Mouse (Mus musculus) lung, postnatal 25 days (tissue): ENCODE results near the gene Ube2q2.
"Not testable (repeated sequence)": the region's sequence is repeated elsewhere in the genome, so short reads cannot be mapped to it uniquely, and the experiment has no call there.

Source experiments
- DNase-seq: peaks from one replicate; pipeline ENCODE4 v3.0.0; 2022; ENCODE audit warnings: low spot score

Gene Ube2q2

DNA sequence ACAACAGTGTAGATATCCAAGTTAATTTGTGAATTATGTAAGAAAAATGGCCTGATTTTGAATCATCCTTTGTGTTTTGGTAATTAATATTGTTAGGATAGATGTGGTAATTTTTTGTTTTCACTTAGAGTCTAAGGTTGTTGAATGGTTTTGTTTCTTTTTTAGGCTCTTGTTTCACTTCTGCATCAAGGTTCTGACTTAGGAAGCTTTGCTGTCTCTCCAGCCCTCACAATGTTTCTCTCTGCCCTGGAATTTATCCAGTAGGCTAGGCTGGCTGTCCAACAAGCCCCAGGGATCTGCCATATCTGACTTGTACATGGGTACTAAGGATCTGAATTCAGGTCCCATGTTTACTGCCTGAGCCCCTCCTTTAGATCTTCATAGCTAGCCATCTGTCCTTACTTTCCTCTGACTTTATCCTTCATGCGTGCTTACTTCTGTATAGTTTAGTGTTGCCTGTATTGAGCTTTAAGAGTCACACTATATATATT is 23.6 kb downstream of the Ube2q2 start:
- no peak for DNase-seq

DNA sequence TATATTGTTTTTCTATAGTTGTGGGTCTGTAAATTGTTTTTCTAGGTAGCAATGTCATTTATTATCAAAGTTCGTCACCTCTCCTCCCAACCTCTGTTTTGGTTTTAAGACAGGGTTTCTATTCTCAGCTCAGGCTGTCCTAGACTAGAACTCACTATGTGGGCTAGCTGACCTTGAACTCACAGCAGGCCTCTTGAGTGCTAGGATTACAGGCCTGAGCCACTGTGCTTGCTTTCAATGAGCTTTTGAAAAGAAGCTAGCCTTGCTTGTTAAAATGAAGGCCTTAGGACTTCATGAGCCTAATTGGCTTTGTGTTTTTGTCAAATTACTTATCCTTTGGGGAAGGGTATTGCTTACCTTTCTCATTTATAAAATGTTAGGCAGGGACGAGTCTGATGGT is 25.6 kb downstream of the Ube2q2 start:
- DNase-seq = no peak

DNA sequence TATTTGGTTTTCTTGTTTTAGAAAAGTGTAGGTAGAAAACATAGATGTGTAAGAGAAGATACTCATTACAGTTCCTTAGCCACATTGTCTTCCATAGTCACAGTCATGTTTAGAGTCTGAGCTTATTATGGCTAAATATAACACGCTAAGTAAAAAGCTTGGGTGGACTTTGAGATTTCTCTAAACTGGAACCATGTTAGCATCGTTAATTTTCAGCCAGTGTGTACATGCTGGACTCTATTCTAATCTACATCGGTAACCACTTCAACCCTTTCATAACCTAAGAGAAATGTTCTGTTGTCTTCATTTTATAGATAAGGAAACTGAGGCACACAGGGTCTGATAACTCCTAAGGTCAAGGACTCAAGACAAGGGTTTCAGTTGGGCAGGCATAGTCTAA is 47.2 kb downstream of the Ube2q2 start:
- no peak for DNase-seq

DNA sequence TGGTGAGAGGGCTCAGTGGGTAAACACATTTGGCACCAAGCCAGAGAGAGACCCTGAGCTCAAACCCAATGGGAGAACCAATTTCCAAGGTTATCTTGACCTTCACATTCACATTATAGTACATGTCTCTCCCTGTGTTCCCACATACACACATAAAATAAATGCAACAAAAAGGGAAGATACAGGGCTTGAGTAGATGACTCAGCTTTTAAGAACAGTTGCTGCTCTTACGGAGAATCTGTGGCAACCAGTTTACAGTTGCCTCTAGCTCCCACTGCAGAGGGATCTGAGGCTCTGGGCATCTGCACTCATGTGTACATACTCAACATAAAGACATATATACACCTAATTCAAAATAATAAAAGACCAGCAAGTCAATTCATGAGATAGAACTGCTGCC is 49.6 kb downstream of the Ube2q2 start:
- no peak for DNase-seq

DNA sequence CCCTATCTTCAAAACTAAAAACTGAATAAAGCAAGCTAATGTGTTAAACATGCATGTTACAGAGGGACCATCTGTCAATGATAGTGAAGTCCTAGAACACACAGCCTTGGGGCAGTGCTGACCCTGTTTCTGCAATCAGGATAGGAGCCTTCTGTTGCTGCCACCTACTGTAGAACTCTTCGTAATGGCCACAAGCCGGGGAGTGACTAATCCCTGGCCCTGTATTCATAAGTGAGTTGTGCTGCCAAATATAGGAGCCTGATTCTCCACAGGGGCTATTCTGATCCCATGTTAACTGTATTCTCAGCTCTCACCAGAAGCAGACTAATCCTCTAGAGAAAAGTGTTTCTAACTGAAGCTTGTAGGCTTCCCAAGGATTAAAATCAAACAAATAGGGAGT is 50.7 kb downstream of the Ube2q2 start:
- DNase-seq = no peak

DNA sequence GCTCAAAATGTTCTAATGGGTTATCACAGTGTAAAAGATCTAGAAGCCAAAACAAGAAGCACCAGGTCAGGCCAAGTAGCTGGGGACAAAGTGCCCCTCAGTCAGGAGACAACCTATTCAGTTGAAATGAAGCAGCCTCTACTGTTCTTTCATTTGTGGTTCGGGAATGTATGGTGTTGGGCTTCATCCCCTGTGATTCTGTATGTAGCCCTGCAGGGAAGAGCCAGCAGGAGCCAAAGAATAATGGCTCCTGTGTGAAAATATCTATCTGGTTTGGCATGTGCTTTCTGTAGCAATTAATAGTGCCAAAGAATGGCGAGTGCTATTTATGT is 59.8 kb downstream of the Ube2q2 start:
- no peak for DNase-seq

DNA sequence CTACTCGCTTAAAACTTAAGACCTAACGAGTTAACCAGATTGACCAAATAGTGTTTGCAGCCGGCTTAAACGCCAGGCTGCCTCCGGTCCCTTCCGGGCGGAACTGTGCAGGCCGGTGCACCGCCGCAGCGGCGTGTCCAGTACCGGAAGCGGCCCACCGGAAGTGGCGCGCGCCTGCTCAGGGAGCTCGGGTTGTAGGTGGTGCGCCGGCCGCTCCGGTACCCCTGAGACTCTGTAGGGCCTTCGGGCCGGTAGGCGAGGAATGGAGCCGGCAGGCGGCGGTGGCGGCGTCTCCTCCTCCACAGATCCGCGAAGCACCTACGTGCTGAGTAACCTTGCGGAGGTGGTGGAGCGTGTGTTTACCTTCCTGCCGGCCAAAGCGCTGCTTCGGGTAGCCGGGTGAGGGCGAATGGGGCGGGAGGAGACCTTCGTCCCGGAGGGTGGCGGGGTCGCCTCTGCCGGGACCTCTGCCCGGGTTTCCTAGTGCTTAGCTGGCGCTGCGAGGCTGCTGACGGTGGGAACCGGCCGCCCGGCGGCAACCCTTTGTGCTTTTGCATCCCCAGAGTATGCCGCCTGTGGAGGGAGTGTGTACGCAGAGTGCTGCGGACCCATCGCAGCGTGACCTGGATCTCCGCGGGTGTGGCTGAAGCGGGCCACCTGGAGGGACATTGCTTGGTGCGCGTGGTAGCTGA is 60.3 kb downstream of the Ube2q2 start, which contains the start of gene Fbxo22:
Gene Fbxo22 (plus strand): TSS at position 136 of the 692 bp plus-strand sequence.
- DNase-seq = peak; percentile 79

DNA sequence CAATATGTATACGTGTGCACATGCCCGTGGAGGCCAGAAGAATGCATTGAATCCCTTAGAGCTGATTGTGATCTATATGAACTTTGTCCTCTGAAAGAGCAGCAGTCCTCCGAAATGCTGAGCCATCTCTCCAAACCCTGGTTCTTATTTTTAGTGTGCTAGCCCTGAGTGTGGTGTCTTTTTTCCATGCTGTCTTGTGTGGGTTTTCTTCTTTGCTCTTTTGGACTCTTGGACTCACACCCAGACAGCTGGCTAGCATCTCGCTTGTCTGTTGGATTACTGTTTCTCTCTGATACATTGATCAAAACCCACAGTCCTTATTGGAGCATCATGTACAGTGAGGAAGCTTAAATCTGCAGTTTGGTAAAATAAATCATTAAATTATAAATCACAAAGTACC is 63.0 kb downstream of the Ube2q2 start:
- DNase-seq = no peak

DNA sequence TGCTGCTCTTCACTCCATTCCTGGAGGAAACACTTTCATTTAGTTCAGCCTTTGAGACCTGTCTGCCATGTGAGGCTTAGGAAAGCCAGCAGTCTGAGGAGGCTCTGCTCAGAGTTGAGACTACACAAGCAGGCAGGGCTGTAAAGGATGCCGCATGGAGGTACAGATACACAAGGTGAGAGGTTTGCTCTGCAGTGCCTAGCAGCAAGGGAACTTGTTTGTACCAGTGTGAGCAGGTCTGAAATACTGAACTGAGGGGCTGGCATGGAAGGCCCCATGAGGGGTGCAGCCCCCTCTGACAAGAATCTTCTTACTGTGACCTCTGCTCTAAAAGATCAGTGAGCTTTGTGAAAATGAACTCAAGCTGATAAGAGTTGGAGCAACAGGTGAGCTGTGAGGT is 64.7 kb downstream of the Ube2q2 start:
- DNase-seq = no peak

DNA sequence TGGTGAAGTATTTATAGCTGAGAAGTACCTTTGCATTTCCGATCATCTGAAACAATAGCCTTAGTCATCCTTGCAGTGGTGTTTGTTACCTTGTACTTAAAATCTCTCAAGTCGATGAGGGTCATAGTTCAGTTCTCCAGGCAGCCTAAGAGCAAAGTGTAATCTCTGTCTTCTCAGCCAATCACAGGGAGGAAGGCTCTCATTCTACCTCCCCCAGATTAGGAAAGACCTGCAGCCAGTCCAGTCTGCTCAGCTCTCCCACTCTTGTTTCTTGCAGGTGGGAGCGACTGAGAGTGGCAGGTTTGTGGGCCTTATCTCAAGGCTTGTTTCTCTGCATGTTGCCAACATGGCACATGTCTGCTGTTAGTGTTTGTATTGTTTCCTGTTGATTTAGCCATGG is 66.4 kb downstream of the Ube2q2 start:
- DNase-seq = no peak

DNA sequence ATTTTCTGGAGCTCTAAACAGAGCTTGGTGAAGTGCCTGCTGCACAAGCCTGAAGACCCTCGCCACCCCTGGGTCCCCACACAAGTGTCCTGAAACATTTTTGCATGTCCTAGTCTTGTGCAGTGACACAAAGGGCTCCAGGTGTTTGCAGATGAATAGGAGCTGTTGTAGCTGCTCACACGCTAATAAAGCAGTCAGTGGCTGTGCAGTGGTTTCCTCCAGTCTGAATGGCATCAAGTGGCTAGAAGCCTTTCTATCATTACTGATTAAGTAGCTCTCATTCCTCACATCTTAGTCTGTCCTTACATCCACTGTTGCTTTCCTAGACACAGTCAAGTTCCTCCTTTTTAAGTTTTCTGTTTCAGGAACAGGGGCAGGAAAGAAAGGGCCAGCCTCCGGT is 67.0 kb downstream of the Ube2q2 start:
- DNase-seq = no peak

DNA sequence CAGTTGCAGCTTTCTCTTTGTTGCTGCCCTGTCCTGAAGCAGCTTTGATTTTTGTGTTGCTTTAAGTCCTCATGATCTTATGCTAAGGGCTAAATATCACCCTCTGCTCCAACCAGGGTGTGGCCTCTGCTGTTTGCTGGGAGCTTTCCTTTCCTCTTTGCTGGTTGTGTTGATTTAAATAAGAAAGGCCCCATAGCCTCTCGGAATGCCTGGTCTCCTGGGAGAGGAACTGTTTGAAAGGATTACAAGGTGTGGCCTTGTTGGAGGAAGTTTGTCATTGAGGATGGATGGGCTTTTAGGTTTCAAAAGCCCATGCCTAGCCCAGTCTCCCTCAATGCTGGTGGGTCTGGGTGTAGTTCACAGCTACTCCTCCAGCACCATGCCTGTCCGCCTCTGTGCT is 67.4 kb downstream of the Ube2q2 start:
- no peak for DNase-seq

DNA sequence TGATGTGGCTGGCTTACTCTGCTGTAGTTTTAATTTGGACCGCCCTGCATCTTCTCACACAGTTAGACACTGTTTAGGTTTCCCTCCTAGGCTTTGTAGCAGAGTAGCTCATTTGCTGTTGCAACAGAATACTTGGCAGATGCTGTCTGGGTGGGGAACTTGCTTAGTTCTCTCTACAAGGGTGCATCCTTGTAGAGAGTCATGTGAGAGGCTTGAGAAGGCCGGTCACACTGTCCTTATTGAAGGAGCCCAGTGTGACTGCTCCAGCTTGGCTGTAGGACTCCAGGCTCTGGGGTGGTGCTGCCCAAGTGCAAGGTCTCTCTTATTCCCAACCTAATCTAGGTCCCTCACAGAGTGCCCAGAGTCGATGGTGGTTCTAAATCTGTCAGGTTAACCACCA is 68.7 kb downstream of the Ube2q2 start:
- peak; percentile 7 for DNase-seq

DNA sequence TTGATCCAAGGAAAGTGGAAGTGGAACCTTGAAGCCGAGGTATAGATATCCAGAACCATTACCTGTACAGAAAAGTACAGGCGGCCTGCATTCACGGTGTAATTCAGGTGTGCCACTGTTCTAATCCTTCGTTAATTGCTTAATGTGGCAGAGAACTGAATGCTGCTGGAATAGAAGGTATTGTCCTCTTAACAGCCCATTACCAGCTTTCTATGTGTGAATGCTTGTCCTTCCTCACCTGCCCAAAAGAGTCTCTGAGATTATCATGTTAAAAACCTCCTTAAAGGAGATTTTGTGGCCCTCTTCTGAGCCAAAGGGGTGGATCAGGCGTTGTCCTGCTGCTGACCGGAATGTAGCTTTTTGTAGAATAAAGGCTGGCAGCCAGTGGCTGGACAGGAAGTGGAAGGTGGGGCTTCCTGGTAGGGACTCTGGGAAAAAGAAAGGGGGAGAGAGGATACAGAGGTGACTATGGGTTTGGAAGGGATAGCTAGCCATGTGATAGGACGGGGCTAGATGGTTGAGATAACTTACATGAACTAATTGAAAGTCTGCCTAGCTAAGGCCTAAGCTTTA is 76.6 kb downstream of the Ube2q2 start:
- no peak for DNase-seq

DNA sequence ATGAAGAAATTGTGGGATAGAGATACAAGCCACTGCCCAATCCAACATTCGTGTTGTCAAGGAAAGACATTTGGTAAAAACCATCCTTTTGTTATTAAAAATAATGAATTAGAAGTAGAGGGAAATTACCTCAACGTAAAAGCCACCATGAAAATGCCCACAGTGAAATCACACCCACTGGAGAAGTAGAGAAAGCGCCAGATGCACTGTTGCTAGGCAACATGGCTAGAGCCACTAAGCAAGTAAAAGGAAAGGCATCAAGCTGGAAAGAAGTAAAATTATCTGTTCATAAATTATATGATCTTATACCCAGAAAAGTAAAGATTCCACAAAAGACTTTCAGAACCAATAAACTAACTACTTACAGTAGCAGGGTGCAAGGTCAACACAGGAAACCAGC is 77.6 kb downstream of the Ube2q2 start:
- no peak for DNase-seq

DNA sequence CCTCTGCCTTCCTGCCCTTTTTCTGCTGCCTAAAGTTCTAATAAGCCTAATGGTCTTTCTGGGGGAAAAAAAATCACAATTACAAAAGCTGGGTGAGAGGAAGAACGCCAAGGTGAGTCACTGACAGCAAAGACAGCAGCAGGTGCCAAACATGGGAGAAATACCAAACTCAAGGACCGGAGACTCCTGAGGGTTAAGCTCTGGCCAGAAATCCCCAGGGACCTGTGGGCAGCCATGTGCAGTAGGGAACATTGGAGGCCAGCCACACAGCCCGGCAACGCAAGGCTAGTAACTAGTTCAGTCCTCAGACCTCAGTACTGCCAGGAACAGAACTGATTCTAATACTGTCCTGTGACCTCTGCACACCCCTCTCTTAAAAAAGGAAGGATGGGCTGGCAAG is 79.5 kb downstream of the Ube2q2 start:
- DNase-seq = no peak

DNA sequence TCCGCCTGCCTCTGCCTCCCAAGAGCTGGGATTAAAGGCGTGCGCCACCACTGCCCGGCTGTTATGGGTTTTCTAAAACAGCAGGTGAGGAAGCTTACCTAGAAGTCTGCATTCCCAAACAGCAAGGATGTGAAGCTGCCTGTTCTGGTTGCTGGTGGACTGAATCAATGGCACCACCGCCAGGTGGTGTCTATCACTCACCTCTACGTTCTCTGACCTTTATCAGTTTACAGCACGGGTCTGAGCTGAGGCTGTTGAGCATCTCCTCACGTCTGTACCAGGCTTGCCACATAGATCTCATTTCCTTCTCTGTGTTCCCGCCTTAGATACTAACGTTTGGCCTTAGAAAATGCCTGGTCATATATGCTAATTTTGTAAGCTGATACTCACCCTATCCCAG is 80.4 kb downstream of the Ube2q2 start:
- DNase-seq = no peak

DNA sequence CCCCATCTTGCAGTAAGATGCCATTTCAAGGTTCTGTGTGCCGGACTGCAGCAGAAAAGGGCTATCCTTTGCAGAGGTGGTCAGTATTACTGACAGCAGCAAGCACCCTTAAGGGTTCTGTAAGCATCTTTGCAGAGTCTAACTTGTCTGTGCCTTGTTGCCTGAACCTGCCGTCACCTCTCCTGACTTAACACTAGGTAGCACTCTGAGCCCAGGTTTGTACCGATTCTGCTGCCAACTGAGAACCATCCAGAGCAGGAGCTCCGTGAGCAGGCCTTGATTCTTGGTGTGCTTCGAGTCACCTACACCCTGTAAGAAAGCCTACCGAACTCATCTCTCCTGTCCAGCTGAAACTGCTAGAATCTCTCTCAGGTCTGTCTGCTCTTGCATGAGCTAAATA is 82.9 kb downstream of the Ube2q2 start:
- no peak for DNase-seq

DNA sequence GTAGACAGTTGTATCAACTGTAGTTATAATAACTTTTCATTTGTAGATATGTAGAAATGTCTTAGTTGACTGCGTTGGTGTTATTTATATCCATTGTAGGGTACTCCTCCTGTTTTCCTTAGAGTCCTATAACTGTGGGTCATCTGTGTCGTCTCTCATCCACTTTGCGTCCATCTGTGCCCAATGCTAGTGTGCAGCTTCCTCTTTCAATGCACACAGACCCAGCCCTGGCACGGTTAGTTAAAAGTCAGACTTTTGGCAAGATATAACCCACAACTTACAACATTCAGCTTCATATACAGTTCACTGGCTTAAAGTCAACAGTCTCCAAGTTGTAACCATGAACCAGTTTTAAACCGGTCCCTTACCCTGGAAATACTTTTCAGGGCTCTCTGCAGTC is 83.5 kb downstream of the Ube2q2 start:
- no peak for DNase-seq

DNA sequence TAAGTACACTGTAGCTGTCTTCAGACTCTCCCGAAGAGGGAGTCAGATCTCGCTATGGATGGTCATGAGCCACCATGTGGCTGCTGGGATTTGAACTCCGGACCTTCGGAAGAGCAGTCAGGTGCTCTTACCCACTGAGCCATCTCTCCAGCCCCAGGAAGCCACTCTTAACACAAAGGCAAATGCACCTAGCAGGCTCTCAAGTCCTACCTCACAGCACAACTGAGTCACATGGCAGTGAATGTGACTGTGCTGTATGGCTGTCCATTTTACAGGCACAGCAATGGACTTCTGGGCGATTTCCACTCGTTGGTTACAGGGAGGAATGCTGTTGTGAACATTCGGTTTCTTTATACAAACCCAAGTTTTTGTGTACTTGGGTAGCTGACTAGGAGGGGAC is 83.9 kb downstream of the Ube2q2 start:
- no peak for DNase-seq

DNA sequence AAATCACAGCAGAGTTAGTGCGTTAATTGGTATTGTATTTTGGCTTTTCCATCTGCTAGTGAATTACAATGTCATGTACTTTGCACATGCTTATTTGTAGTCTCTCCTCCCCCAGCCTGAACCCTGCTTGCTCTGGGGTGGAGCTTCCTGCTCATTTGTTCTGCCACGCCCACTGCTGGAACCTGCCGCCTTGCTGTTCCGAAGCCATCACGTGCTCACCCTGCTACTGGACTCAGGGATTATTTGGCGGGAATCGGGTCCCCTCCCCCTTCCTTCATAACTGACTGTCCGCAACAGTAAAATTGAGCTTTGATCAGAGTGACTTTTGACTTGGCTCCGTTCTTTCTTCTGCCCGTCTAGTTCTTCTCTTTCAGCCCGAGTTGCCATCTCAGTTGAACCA is 84.4 kb downstream of the Ube2q2 start:
- not testable (repeated sequence) for DNase-seq

DNA sequence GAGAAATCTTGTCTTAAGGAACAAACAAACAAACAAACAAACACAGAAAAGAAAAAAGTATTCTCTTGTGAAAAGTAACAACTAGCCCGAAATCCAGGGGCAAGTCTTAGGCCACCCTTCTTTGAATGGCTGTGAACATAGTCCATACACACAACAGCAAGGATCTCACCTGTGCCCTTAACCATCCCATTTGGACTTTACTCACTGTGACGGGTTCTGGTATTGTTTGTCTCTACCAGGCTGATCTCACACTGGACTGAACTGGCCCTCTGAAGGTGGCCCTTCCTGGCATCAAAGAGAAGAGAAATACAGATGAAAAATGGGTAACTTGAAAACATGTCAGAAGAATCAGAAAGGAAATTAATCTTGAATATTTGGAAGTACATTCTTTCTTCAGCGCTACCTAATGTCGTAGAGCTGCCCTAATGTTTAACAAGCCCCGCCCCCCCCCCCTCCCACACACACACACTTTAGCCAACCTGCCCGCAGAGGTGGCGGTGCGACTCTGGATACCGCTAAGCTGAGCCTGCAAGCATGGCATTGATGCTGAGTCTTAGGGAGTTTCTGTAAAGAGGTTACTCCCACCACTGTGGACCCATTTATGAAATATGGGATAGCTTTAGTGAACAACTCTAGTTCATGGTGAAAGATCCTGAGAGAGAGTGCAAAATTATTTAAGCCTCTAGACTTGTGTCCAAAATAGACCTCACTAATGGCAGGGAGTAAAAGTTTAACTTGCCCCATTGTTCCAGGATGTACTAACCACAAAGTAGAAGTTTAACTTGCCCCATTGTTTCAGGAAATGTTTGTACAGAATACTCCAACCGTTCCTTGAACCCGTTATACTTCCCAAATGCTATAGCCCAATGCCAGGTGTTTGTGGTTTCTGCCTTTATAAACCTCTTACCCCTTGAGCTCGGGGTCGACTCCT is 87.8 kb downstream of the Ube2q2 start:
- DNase-seq = no peak

DNA sequence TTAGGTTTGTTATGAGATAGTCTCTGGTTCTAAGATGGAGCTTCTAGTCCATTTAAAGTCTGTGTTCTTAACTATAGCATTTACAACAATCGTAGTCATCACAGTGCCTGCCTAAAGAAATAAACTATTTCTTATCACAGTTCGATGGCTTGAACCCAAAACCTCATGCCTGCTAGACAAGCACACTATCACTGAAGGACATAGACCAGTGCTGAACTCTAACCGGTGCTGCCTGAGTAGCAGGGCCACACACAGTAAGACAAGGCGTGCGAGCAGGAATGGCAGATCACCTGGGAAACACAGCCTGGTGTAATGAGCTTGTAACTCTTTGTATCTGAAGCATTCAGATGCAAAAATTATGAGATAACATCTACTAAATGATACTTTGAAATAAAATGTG is 92.2 kb downstream of the Ube2q2 start:
- no peak for DNase-seq
